In the genomic region with DNA sequence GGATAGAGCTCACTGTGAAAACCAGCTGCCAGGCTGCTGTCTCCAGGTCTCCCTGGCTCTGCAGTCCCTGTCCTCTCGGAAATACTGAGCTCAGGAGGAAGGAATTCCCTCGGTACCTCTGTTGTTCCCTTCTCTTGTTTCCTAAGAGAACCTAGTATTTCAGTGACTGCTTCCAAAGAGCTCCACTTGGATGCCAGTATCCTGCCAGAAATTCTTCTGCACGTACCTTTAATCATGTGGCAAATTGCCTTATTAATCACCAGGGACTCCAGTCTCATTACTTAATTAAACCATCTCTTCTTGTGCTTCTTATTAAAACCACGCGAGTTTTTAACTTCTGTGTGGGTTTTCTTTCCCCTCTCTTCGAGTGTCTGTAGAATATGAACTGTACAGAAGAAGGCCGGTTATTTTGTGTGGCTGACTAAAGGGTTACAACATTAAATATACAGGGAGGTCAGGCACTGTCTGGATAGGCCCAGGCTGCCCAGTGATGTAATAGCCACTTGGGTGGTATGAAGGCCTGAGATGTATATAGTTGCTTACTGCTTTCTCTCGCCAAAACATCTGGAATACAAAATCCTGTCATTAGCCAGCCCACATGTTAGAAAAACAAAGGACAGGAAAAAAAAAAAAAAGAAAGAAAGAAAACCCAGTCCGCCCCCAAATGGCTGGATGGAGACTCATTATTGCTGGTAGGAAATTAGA, we compare ENCODE assay signal across 11 mouse cellular contexts.
DNase-seq lines count a peak whose midpoint lies in the region; ATAC-seq lines count a peak whose summit lies in the region.
"Had no signal": no experiment of that assay in that cellular context is flagged by ENCODE, and none has a peak within 500 bp of the region (broad histone marks: within the 10 kb centered on the region; RNA-seq: fewer than 3 reads in every experiment).

No protein-coding gene starts in this region.

- no peak for DNase-seq in forebrain, embryonic 10.5 days (ENCODE audit: extremely low spot score, low spot score)
- no peak for DNase-seq in kidney, postnatal 36 days
- peak; percentile 46 for DNase-seq in embryo, embryonic 11 days
- DNase-seq in limb, embryonic 11.5 days (ENCODE audit: low spot score): peak; percentile 71
- DNase-seq in right cerebral cortex, adult 18-20 months: no peak
- DNase-seq: adrenal gland, adult 8-10 months; cerebellum, adult 8-10 months; liver, embryonic 13.5 days had no signal

- H3K4me2 ChIP-seq in forebrain, embryonic 16.5 days (ENCODE audit: low read length): no peak overlapping the region
- H3K4me2 ChIP-seq in kidney, embryonic 14.5 days (replicated peaks; ENCODE audit: low read depth, low read length): no peak overlapping the region
- H3K4me2 ChIP-seq in limb, embryonic 11.5 days (ENCODE audit: low read depth, severe bottlenecking): no peak overlapping the region
- H3K4me2 ChIP-seq: liver, embryonic 13.5 days had no signal

- no peak overlapping the region for H3K4me3 ChIP-seq in forebrain, embryonic 10.5 days
- no peak overlapping the region for H3K4me3 ChIP-seq in forebrain, embryonic 16.5 days (replicated peaks; ENCODE audit: low read length)
- no peak overlapping the region for H3K4me3 ChIP-seq in kidney, embryonic 14.5 days (ENCODE audit: low read length)
- H3K4me3 ChIP-seq in limb, embryonic 11.5 days (ENCODE audit: low read depth, low read length): no peak overlapping the region
- H3K4me3 ChIP-seq: liver, embryonic 13.5 days had no signal

- WGBS in forebrain, embryonic 10.5 days: 64% methylated on average over 9 of the region's 9 CpGs
- WGBS in forebrain, embryonic 16.5 days: 24% methylated on average over 9 of the region's 9 CpGs
- 28% methylated on average over 9 of the region's 9 CpGs for WGBS in kidney, embryonic 14.5 days
- 13% methylated on average over 9 of the region's 9 CpGs for WGBS in limb, embryonic 11.5 days

- H3K36me3 ChIP-seq in forebrain, embryonic 10.5 days (replicated peaks): no peaks in the 10 kb centered on the region
- H3K36me3 ChIP-seq in forebrain, embryonic 16.5 days (ENCODE audit: control insufficient read depth, insufficient read depth): no peaks in the 10 kb centered on the region
- no peaks in the 10 kb centered on the region for H3K36me3 ChIP-seq in kidney, embryonic 14.5 days (ENCODE audit: control insufficient read depth, insufficient read depth, low read length)
- H3K36me3 ChIP-seq in limb, embryonic 11.5 days (ENCODE audit: control insufficient read depth, insufficient read depth, low read length): no peaks in the 10 kb centered on the region
- H3K36me3 ChIP-seq: liver, embryonic 13.5 days had no signal

- H3K9ac ChIP-seq in forebrain, embryonic 16.5 days (replicated peaks; ENCODE audit: low read depth, low read length): no peak overlapping the region
- H3K9ac ChIP-seq in kidney, embryonic 14.5 days (ENCODE audit: low read depth, low read length): no peak overlapping the region
- no peak overlapping the region for H3K9ac ChIP-seq in limb, embryonic 11.5 days (ENCODE audit: low read length)
- H3K9ac ChIP-seq: liver, embryonic 13.5 days had no signal

- no peaks in the 10 kb centered on the region for H3K9me3 ChIP-seq in forebrain, embryonic 10.5 days
- no peaks in the 10 kb centered on the region for H3K9me3 ChIP-seq in forebrain, embryonic 16.5 days (ENCODE audit: control insufficient read depth, low read length)
- H3K9me3 ChIP-seq in kidney, embryonic 14.5 days (ENCODE audit: control insufficient read depth, low read length): no peaks in the 10 kb centered on the region
- H3K9me3 ChIP-seq in limb, embryonic 11.5 days (ENCODE audit: control insufficient read depth, low read length): no peaks in the 10 kb centered on the region
- H3K9me3 ChIP-seq: liver, embryonic 13.5 days had no signal

- no peak for ATAC-seq in forebrain, embryonic 16.5 days
- peak; percentile 81; the same call in 1 of the 2 replicates for ATAC-seq in kidney, embryonic 14.5 days (ENCODE audit: low FRiP score, low TSS enrichment)
- peak; percentile 79 for ATAC-seq in limb, embryonic 11.5 days (ENCODE audit: insufficient number of reproducible peaks, low FRiP score, low TSS enrichment, low read depth)
- ATAC-seq in megakaryocyte progenitor cell, adult 5-6 weeks (replicated peaks; ENCODE audit: poor library complexity): no peak

- peaks cover 16% of the 10 kb centered on the region for H3K27me3 ChIP-seq in forebrain, embryonic 10.5 days (ENCODE audit: poor library complexity, severe bottlenecking)
- no peaks in the 10 kb centered on the region for H3K27me3 ChIP-seq in forebrain, embryonic 16.5 days (replicated peaks; ENCODE audit: control insufficient read depth, insufficient read depth, low read length)
- H3K27me3 ChIP-seq in kidney, embryonic 14.5 days (ENCODE audit: control insufficient read depth, insufficient read depth, low read length): no peaks in the 10 kb centered on the region
- H3K27me3 ChIP-seq in limb, embryonic 11.5 days (ENCODE audit: control insufficient read depth, insufficient read depth, low read length): no peaks in the 10 kb centered on the region
- H3K27me3 ChIP-seq: liver, embryonic 13.5 days had no signal

- peaks cover 57% of the 10 kb centered on the region for H3K4me1 ChIP-seq in forebrain, embryonic 10.5 days
- H3K4me1 ChIP-seq in forebrain, embryonic 16.5 days (replicated peaks; ENCODE audit: control insufficient read depth, insufficient read depth, low read length): peaks cover 4% of the 10 kb centered on the region; the same call in 1 of the 2 replicates
- H3K4me1 ChIP-seq in kidney, embryonic 14.5 days (ENCODE audit: control insufficient read depth, insufficient read depth, low read length): peaks cover 15% of the 10 kb centered on the region; the same call in 1 of the 2 replicates
- peaks cover 12% of the 10 kb centered on the region for H3K4me1 ChIP-seq in limb, embryonic 11.5 days (ENCODE audit: control insufficient read depth, insufficient read depth, low read length)

- H3K27ac ChIP-seq in forebrain, embryonic 10.5 days: 0 out of 2 replicates have a peak overlapping the region, but pooled peaks have one; percentile 3
- no peak overlapping the region for H3K27ac ChIP-seq in forebrain, embryonic 16.5 days (ENCODE audit: low read length)
- peak overlapping the region; percentile 2; the same call in 1 of the 2 replicates for H3K27ac ChIP-seq in kidney, embryonic 14.5 days (ENCODE audit: low read depth, low read length)
- H3K27ac ChIP-seq in limb, embryonic 11.5 days (replicated peaks; ENCODE audit: low read depth, low read length): peak overlapping the region; percentile 49; the same call in 1 of the 2 replicates
- H3K27ac ChIP-seq: liver, embryonic 13.5 days had no signal

Comparison
In these comparisons a context has a peak if more than half of its experiments do, and no peak if none do; other contexts are left out.
1. DNase-seq: peak in embryo, embryonic 11 days (single experiment) and limb, embryonic 11.5 days (single experiment); none in forebrain, embryonic 10.5 days (single experiment), kidney, postnatal 36 days (0 of 2) and right cerebral cortex, adult 18-20 months (single experiment).
2. ATAC-seq: peak in kidney, embryonic 14.5 days (single experiment) and limb, embryonic 11.5 days (single experiment); none in forebrain, embryonic 16.5 days (single experiment) and megakaryocyte progenitor cell, adult 5-6 weeks (single experiment).